Mouse (Mus musculus) forebrain, embryonic 15.5 days (tissue): ENCODE measurements around the gene Il1rapl2. TPM values are rescaled to one million over a fixed set of nuclear protein-coding genes. Genes with fewer than 3 reads are reported as not detected.
"Not testable (repeated sequence)": the region's sequence is repeated elsewhere in the genome, so short reads cannot be mapped to it uniquely, and the experiment has no call there.

Source experiments
- ATAC-seq: fragments of 200-750 bp; cut with Nextera tagmentation; replicated peaks from 2 replicates; pipeline ENCODE4 v1.8.0; 2017; ENCODE audit warnings: mild to moderate bottlenecking, moderate TSS enrichment, moderate library complexity
- H3K27ac ChIP-seq: fragments of 300-500 bp; sonication (generic); replicated peaks from 2 replicates; pipeline ENCODE4 v1.5.1; 2015; ENCODE audit warnings: mild to moderate bottlenecking, inconsistent platforms
- H3K27me3 ChIP-seq: fragments of 300-500 bp; sonication (generic); 2 replicates; pipeline ENCODE4 v1.6.1; 2015; ENCODE audit warnings: inconsistent platforms
- H3K36me3 ChIP-seq: fragments of 300-500 bp; sonication (generic); 2 replicates; pipeline ENCODE4 v1.6.1; 2015; ENCODE audit warnings: mild to moderate bottlenecking, inconsistent platforms
- H3K4me1 ChIP-seq: fragments of 300-500 bp; sonication (generic); 2 replicates; pipeline ENCODE4 v1.6.1; 2015; ENCODE audit warnings: inconsistent platforms
- H3K4me2 ChIP-seq: fragments of 300-500 bp; sonication (generic); replicated peaks from 2 replicates; pipeline ENCODE4 v1.6.1; 2015; ENCODE audit warnings: mild to moderate bottlenecking, inconsistent platforms
- H3K4me3 ChIP-seq: fragments of 300-500 bp; sonication (generic); 2 replicates; pipeline ENCODE4 v1.5.1; 2015; ENCODE audit warnings: mild to moderate bottlenecking, inconsistent platforms
- H3K9ac ChIP-seq: fragments of 300-500 bp; sonication (generic); replicated peaks from 2 replicates; pipeline ENCODE4 v1.6.1; 2015; ENCODE audit warnings: mild to moderate bottlenecking, inconsistent platforms
- H3K9me3 ChIP-seq: fragments of 300-500 bp; sonication (generic); 2 replicates; pipeline ENCODE4 v1.6.1; 2016; ENCODE audit warnings: inconsistent platforms
- WGBS: fragments of 180-500 bp; shearing (Covaris S2); methylation state at CpG from one replicate; pipeline ENCODE4 v1.1.7; 2015; ENCODE audit warnings: mixed read lengths; 5-methylcytosine and 5-hydroxymethylcytosine counted together
- polyA plus RNA-seq: library from polyadenylated mRNA; unstranded; fragments of >200 nt; fragmentation: Nextera tagmentation; extraction: Ambion mirVana; gene quantifications from 2 replicates; pipeline ENCODE4 v1.2.1, GENCODE M21; 2015

Gene Il1rapl2
- polyA plus RNA-seq, 1 experiment from 2014 or later = 2.1 TPM

DNA sequence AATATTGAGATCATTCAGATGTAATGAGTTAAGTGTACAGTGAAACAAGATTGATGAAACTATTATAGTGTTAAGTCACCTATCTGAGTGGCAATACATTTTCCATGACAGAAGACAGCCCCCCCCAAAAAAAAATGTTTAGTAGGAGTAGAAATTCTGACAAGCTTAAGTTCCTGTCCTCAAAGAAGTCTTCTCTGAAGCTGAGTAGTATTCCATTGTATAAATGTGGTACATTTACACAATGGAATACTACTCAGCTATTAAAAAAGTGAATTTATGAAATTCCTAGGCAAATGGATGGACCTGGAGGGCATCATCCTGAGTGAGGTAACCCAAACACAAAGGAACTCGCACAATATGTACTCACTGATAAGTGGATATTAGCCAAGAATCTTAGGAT is 778.3 kb downstream of the Il1rapl2 start:
- WGBS = 52% methylated on average over 1 of the region's 1 CpGs
- not testable (repeated sequence) for H3K27me3 ChIP-seq

DNA sequence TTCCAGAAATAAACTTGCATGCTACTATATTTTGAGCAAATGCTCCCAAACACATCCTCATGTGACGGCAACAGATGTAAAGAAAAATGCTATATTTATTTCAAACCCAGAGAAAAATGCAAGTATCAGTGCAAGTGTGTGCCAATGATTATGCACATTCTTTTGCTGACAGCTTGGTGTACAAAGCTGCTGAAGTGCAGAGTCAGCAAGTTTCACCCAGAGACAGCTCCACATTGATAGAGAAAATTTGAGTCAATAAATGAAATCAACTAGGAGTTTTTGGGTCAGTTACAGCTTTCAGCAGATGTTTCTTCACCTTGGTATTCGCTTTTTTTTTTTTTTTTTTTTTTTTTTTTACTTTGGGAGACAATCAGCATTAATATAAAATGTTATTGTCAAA is 863.4 kb downstream of the Il1rapl2 start:
- Histone ChIP-seq H3K27ac (no peak overlapping the region), H3K4me1 (no peaks in the 10 kb centered on the region), H3K36me3 (no peaks in the 10 kb centered on the region), H3K4me3 (no peak overlapping the region), H3K9ac (no peak overlapping the region), H3K9me3 (no peaks in the 10 kb centered on the region), H3K4me2 (no peak overlapping the region), H3K27me3 (no peaks in the 10 kb centered on the region)
- 59% methylated on average over 2 of the region's 2 CpGs for WGBS
- ATAC-seq = no peak

More for the DNA sequence above, 778.3 kb downstream of the Il1rapl2 start:
- not testable (repeated sequence) for H3K36me3 ChIP-seq, H3K4me1 ChIP-seq, H3K27ac ChIP-seq, H3K4me2 ChIP-seq, H3K9ac ChIP-seq, H3K4me3 ChIP-seq, H3K9me3 ChIP-seq, ATAC-seq

DNA sequence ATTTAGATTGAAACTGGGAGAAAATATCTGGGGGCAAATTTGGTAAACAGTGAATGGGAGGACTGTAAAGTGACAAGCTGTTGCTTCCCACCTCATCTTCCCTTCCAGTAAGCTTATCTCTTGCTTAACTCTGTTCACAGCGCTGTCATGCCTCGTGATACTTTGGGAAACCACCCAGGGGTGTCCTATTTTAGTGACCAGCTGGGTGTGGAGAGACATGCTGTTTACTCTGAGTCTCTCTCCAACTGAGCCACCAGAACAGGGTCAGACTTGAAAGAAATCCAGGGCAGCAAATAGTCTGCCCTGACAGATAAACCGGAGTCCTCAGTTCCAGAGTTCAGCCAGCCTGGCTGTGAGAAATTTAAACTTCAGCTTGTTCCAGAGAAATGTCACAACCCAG is 867.5 kb downstream of the Il1rapl2 start:
- Histone ChIP-seq H3K9ac (no peak overlapping the region), H3K4me1 (no peaks in the 10 kb centered on the region), H3K27ac (no peak overlapping the region), H3K9me3 (no peaks in the 10 kb centered on the region), H3K4me3 (no peak overlapping the region), H3K36me3 (no peaks in the 10 kb centered on the region), H3K27me3 (no peaks in the 10 kb centered on the region), H3K4me2 (no peak overlapping the region)
- WGBS = 86% methylated on average over 3 of the region's 3 CpGs
- no peak for ATAC-seq

DNA sequence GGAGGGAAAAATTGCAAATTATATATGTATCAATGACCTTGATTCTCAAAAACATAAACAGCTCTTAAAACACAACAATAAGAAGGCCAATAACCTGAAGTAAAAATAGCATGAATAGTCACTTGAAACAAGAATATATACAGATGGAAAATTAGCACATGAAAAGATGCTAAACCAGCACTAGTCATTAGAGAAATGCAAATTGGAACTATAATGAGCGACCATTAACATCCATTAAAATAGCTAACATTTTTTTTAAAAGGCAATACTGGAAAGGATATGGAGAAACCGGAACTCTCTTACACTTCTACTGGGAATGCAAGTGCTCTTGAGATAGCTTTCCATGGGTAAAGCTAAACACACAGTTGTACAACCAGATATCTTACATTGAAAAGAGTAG is 879.4 kb downstream of the Il1rapl2 start:
- 44% methylated on average over 2 of the region's 2 CpGs for WGBS
- ATAC-seq = no peak

DNA sequence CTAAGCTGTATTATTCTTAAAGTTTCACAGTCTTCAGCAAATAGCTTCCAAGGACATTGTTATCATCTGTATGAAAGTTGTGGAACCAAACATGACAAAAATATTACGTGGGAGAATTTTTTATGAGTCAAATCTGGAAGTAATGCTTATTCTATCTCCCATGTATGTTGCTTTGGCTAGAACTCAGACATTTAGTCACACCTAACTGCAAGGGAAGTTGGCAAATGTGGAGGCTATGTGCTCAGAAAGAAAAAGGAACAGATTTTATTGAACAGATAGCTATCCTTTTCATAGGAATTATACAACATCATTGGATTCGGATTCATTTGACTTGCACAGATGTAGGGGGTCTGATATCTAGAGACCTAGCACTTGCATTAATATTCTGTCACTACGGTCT is 908.1 kb downstream of the Il1rapl2 start:
- WGBS = 84% methylated on average over 3 of the region's 3 CpGs
- ATAC-seq = no peak
- no peak overlapping the region for H3K27ac ChIP-seq

More for the DNA sequence above, 879.4 kb downstream of the Il1rapl2 start:
- Histone ChIP-seq H3K27ac (no peak overlapping the region), H3K4me3 (no peak overlapping the region), H3K27me3 (no peaks in the 10 kb centered on the region), H3K4me2 (no peak overlapping the region), H3K4me1 (no peaks in the 10 kb centered on the region), H3K9ac (no peak overlapping the region), H3K36me3 (no peaks in the 10 kb centered on the region), H3K9me3 (no peaks in the 10 kb centered on the region)

DNA sequence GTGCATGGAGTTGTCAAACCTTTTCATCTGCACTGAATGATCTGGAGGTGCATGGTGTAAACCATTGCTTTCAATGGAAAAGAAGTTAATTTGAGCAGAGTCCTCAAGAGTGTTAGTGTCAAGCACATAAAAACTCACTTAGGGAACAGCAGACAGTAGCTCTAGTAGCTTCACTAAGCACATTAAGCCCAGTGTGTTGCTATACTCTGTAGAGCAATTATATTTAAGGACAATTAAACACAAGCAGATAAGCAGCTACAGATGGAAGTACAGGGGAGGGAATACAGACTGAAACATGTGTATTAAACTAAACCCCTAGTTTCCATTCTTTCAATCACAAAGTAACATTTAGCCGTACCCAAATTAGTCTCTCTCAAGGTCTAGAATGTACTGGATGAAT is 930.1 kb downstream of the Il1rapl2 start:
- H3K36me3 ChIP-seq = no peaks in the 10 kb centered on the region
- WGBS = 79% methylated on average over 1 of the region's 1 CpGs
- no peak overlapping the region for H3K4me2 ChIP-seq
- no peak overlapping the region for H3K4me3 ChIP-seq
- H3K27me3 ChIP-seq = no peaks in the 10 kb centered on the region
- no peak overlapping the region for H3K27ac ChIP-seq
- H3K4me1 ChIP-seq = no peaks in the 10 kb centered on the region
- H3K9me3 ChIP-seq = no peaks in the 10 kb centered on the region
- ATAC-seq = no peak
- H3K9ac ChIP-seq = no peak overlapping the region

More for the DNA sequence above, 908.1 kb downstream of the Il1rapl2 start:
- H3K4me1 ChIP-seq = no peaks in the 10 kb centered on the region
- no peak overlapping the region for H3K9ac ChIP-seq
- H3K36me3 ChIP-seq = no peaks in the 10 kb centered on the region
- H3K4me2 ChIP-seq = no peak overlapping the region
- no peak overlapping the region for H3K4me3 ChIP-seq
- H3K27me3 ChIP-seq = no peaks in the 10 kb centered on the region
- no peaks in the 10 kb centered on the region for H3K9me3 ChIP-seq

DNA sequence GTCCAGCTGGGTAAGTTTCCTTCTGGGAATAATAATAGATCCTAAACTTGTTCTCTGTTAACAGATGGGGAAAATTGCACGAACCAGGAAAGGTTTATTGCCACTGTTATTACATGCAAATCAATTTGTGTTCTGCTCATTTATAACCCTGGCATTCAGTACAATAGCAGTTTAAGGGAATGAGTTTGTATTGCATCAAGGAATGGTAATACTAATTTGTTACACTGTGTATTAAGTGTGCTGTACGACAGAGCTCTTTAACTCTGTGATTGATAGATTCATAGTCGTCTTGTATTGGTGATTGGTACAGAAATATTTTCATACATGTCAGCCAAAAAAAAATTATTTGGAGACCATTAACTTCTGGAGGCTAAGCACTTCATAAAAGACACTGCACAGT is 934.6 kb downstream of the Il1rapl2 start:
- H3K4me1 ChIP-seq = no peaks in the 10 kb centered on the region
- H3K27me3 ChIP-seq = no peaks in the 10 kb centered on the region
- WGBS = 54% methylated on average over 3 of the region's 3 CpGs
- no peak for ATAC-seq
- no peak overlapping the region for H3K4me3 ChIP-seq
- H3K27ac ChIP-seq = no peak overlapping the region
- no peak overlapping the region for H3K4me2 ChIP-seq
- H3K9ac ChIP-seq = no peak overlapping the region
- H3K36me3 ChIP-seq = no peaks in the 10 kb centered on the region
- no peaks in the 10 kb centered on the region for H3K9me3 ChIP-seq

DNA sequence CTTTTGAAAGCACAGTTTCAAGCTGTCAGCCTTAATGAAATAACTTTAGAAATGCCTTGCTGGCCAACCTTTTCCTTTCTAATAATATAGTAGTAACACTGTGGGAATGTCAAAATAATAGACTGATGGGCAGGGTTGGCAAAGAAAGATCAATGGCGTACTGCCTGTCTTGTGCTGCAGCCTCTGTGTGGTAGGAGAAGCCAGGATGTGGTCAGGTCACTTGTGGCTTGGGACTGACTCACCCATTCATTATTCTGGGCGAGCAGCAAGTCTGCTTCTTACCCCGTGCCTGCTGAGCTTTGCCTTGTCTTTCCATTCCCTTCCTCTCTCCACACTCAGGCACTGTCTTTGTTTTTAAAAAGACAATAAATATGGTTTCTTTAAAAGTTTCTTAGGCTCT is 1049.7 kb downstream of the Il1rapl2 start:
- H3K4me1 ChIP-seq = no peaks in the 10 kb centered on the region
- no peak overlapping the region for H3K27ac ChIP-seq
- H3K27me3 ChIP-seq = no peaks in the 10 kb centered on the region
- no peak overlapping the region for H3K4me2 ChIP-seq
- H3K9ac ChIP-seq = no peak overlapping the region
- ATAC-seq = no peak
- no peak overlapping the region for H3K4me3 ChIP-seq
- H3K36me3 ChIP-seq = no peaks in the 10 kb centered on the region
- WGBS = 69% methylated on average over 3 of the region's 3 CpGs
- no peaks in the 10 kb centered on the region for H3K9me3 ChIP-seq

DNA sequence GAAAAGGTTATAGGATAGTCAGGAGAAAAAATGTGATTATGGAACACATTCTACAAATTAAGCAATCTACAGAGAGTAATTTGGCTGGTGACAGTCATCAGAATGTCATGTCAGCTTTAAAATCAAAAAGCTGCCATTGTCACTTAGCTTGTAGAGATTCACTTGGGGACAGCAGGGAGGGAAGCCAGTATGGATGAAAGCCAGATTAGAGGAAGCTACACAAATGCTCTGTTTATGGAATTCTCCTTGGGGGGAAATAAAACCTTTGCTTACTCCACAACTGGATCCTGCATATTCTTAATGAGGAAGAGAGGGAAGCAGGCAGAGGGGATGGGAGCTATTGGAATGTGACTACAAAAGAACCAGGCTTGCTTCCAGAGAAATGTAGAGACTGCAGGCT is 1054.9 kb downstream of the Il1rapl2 start:
- ATAC-seq = no peak
- H3K4me2 ChIP-seq = no peak overlapping the region
- H3K4me3 ChIP-seq = no peak overlapping the region
- H3K4me1 ChIP-seq = no peaks in the 10 kb centered on the region
- H3K36me3 ChIP-seq = no peaks in the 10 kb centered on the region
- no peaks in the 10 kb centered on the region for H3K9me3 ChIP-seq
- H3K9ac ChIP-seq = no peak overlapping the region
- H3K27ac ChIP-seq = no peak overlapping the region
- H3K27me3 ChIP-seq = no peaks in the 10 kb centered on the region

DNA sequence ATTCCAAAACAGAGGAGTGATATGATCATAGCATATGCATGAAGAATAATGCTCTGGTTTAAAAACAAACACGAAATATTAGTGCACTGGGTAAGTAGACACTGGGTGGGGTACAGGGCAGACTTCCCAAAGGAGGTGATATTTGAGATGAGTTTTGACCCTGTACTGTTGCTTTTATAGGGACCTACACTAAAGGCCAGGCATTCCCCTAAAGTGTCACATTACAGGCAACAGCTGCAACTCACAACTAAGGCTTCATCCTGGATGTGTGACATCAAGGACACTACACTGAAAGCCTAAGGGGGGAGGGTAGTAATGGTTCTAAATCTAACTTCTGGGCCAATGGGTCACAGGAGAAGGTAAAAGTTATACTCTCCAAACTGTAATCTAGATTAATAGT is 1152.0 kb downstream of the Il1rapl2 start:
- WGBS = 53% methylated on average over 1 of the region's 1 CpGs
- no peak for ATAC-seq
- Histone ChIP-seq H3K4me3 (no peak overlapping the region), H3K9ac (no peak overlapping the region), H3K27ac (no peak overlapping the region), H3K9me3 (no peaks in the 10 kb centered on the region), H3K36me3 (no peaks in the 10 kb centered on the region), H3K4me1 (no peaks in the 10 kb centered on the region), H3K4me2 (no peak overlapping the region), H3K27me3 (no peaks in the 10 kb centered on the region)

DNA sequence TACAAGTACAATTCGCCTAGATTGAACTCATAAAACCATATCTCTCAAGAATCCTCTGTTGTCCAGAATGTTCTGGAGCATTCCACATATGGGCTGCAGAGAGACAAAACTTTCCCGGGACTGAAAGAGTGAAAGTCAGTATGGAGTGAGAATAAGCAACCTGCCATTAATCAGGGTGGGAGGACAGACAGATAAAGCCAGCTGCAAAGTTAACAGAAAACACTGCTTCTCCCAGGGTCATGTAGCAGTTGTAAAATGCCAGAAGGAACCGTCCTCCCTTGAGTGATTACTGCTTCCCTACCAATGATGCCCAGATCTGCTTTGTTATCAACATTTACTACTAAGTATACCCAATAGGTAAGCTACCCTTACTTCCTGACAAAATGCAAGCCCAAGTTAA is 1230.5 kb downstream of the Il1rapl2 start:
- Histone ChIP-seq H3K36me3 (no peaks in the 10 kb centered on the region), H3K9me3 (no peaks in the 10 kb centered on the region), H3K4me1 (no peaks in the 10 kb centered on the region), H3K4me3 (no peak overlapping the region), H3K4me2 (no peak overlapping the region), H3K9ac (no peak overlapping the region), H3K27ac (no peak overlapping the region), H3K27me3 (no peaks in the 10 kb centered on the region)
- ATAC-seq = no peak
- 75% methylated on average over 3 of the region's 3 CpGs for WGBS

DNA sequence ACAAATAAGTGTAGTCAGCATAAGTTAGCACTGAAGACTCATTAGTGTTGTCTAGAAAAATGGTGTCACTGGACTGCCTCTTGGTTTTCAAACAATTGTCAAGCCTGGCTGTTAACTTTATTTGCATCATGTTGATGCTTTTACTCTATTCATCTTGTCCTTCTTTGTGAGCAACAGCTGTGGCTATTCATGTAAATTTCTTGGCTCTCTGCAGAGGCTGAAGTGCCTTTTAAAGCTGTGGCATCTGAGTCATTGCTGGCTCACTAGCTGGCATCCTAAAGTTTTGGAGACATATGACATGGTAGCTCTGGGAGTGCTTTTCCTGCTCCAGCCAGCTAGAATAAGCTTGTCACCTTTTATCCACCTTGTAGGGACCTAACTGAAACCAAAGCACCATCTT is 1261.5 kb downstream of the Il1rapl2 start:
- Histone ChIP-seq H3K9me3 (no peaks in the 10 kb centered on the region), H3K9ac (no peak overlapping the region), H3K27ac (no peak overlapping the region), H3K4me2 (no peak overlapping the region), H3K4me1 (no peaks in the 10 kb centered on the region), H3K27me3 (no peaks in the 10 kb centered on the region), H3K36me3 (no peaks in the 10 kb centered on the region), H3K4me3 (no peak overlapping the region)
- no peak for ATAC-seq

DNA sequence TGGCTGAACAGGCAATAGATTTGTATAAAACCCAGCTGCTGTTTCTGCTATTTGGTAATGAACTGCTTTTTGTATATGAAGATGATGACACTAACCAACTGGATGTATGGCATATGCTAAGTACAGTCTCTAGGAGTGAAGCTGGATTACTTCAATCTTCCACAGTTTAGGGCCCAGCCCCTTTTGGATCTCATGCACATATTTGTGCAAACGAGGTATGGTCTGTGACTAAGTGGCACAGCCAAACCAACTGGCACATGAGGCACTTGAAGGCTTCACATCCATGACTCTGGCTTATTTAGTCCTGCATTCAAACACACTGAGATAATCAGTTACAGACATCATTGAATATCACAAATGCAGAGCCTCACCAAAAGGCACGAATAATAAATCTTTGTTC is 1263.5 kb downstream of the Il1rapl2 start:
- Histone ChIP-seq H3K9me3 (no peaks in the 10 kb centered on the region), H3K4me3 (no peak overlapping the region), H3K9ac (no peak overlapping the region), H3K27ac (no peak overlapping the region), H3K4me2 (no peak overlapping the region), H3K27me3 (no peaks in the 10 kb centered on the region), H3K4me1 (no peaks in the 10 kb centered on the region), H3K36me3 (no peaks in the 10 kb centered on the region)
- WGBS = 50% methylated on average over 2 of the region's 2 CpGs
- no peak for ATAC-seq
